Mouse (Mus musculus): ENCODE results near the gene 4931414P19Rik.
"Not testable (repeated sequence)": the region's sequence is repeated elsewhere in the genome, so short reads cannot be mapped to it uniquely, and the experiment has no call there.

Gene 4931414P19Rik

GRCm38 (mm10) chr14:54630583-54631239 lies 24.9 kb upstream of the 4931414P19Rik start:
- intact Hi-C loops (cut with DNase I): no loop called here

- intact Hi-C loops (cut with DNase I): no loop called here
Observed at GRCm38 (mm10) chr14:54629797-54630196, 24.0 kb upstream of the 4931414P19Rik start.

GRCm38 (mm10) chr14:54628103-54628502 lies 22.3 kb upstream of the 4931414P19Rik start:
- intact Hi-C loops (cut with DNase I): no loop called here

GRCm38 (mm10) chr14:54624976-54625375 lies 19.2 kb upstream of the 4931414P19Rik start:
- intact Hi-C loops (cut with DNase I): no loop called here

GRCm38 (mm10) chr14:54623334-54623733 lies 17.5 kb upstream of the 4931414P19Rik start:
- intact Hi-C loops (cut with DNase I): no loop called here

GRCm38 (mm10) chr14:54621133-54621532 lies 15.3 kb upstream of the 4931414P19Rik start, which contains the start of gene Psmb11:
TSS of gene Psmb11 (plus strand) at chr14:54621433.
- intact Hi-C loops (cut with DNase I): no loop called here

- intact Hi-C loops (cut with DNase I): no loop called here
Observed at GRCm38 (mm10) chr14:54617897-54618365, 12.1 kb upstream of the 4931414P19Rik start, which contains the start of gene Psmb5. TSS of gene Psmb5 (minus strand) at chr14:54618022.

GRCm38 (mm10) chr14:54617152-54617896 lies 11.5 kb upstream of the 4931414P19Rik start:
- intact Hi-C loops (cut with DNase I): no loop called here

- intact Hi-C loops (cut with DNase I): no loop called here
Observed at GRCm38 (mm10) chr14:54616226-54616825, 10.5 kb upstream of the 4931414P19Rik start.

- intact Hi-C loops (cut with DNase I): not testable (repeated sequence)
Observed at GRCm38 (mm10) chr14:54614130-54614529, 8.3 kb upstream of the 4931414P19Rik start.

- intact Hi-C loops (cut with DNase I): loop anchor here (2.0 kb wide), 1 partner anchor 32 kb away; no protein-coding TSS in a partner anchor
Observed at GRCm38 (mm10) chr14:54610648-54611047, 4.9 kb upstream of the 4931414P19Rik start.

GRCm38 (mm10) chr14:54609962-54610361 lies 4.2 kb upstream of the 4931414P19Rik start:
- intact Hi-C loops (cut with DNase I): loop anchor here (2.0 kb wide), 1 partner anchor 33 kb away; no protein-coding TSS in a partner anchor

GRCm38 (mm10) chr14:54609245-54609644 lies 3.5 kb upstream of the 4931414P19Rik start:
- intact Hi-C loops (cut with DNase I): no loop called here

- intact Hi-C loops (cut with DNase I): no loop called here
Observed at GRCm38 (mm10) chr14:54607226-54607625, 1.4 kb upstream of the 4931414P19Rik start.

- intact Hi-C loops (cut with DNase I): no loop called here
Observed at GRCm38 (mm10) chr14:54603686-54604085, 2.1 kb downstream of the 4931414P19Rik start.

- intact Hi-C loops (cut with DNase I): no loop called here
Observed at GRCm38 (mm10) chr14:54603038-54603654, 2.6 kb downstream of the 4931414P19Rik start.

- intact Hi-C loops (cut with DNase I): no loop called here
Observed at GRCm38 (mm10) chr14:54602613-54603012, 3.2 kb downstream of the 4931414P19Rik start.

GRCm38 (mm10) chr14:54601601-54602000 lies 4.2 kb downstream of the 4931414P19Rik start:
- intact Hi-C loops (cut with DNase I): no loop called here

GRCm38 (mm10) chr14:54597084-54597483 lies 8.7 kb downstream of the 4931414P19Rik start:
- intact Hi-C loops (cut with DNase I): no loop called here

GRCm38 (mm10) chr14:54594631-54595414 lies 11.0 kb downstream of the 4931414P19Rik start:
- intact Hi-C loops (cut with DNase I): no loop called here

GRCm38 (mm10) chr14:54594055-54594454 lies 11.7 kb downstream of the 4931414P19Rik start:
- intact Hi-C loops (cut with DNase I): no loop called here

All from adrenal gland (tissue).